Mouse (Mus musculus): ENCODE data around the gene Mfn1.

Gene Mfn1

GRCm38 (mm10) chr3:32611606-32612170, 82.4 kb downstream of the Mfn1 start:
- DNase-seq (ENCODE audit: low read depth, low spot score) = no peak

- DNase-seq (ENCODE audit: low read depth, low spot score) = no peak
Observed at GRCm38 (mm10) chr3:32614786-32615185, 85.5 kb downstream of the Mfn1 start.

- no peak for DNase-seq (ENCODE audit: low read depth, low spot score)
Observed at GRCm38 (mm10) chr3:32615376-32615775, 86.1 kb downstream of the Mfn1 start.

- DNase-seq (ENCODE audit: low read depth, low spot score) = no peak
Observed at GRCm38 (mm10) chr3:32616006-32616330, 86.7 kb downstream of the Mfn1 start.

- peak; percentile 52 for DNase-seq (ENCODE audit: low read depth, low spot score)
Observed at GRCm38 (mm10) chr3:32616331-32617052, 87.2 kb downstream of the Mfn1 start, which contains the start of gene Gnb4. Gnb4 (minus strand) TSS chr3:32616585.

- peak; percentile 26 for DNase-seq (ENCODE audit: low read depth, low spot score)
Observed at GRCm38 (mm10) chr3:32617053-32617642, 87.9 kb downstream of the Mfn1 start.

- DNase-seq (ENCODE audit: low read depth, low spot score) = no peak
Observed at GRCm38 (mm10) chr3:32621658-32622057, 92.4 kb downstream of the Mfn1 start.

GRCm38 (mm10) chr3:32622106-32622505, 92.8 kb downstream of the Mfn1 start:
- no peak for DNase-seq (ENCODE audit: low read depth, low spot score)

- no peak for DNase-seq (ENCODE audit: low read depth, low spot score)
Observed at GRCm38 (mm10) chr3:32628141-32628540, 98.9 kb downstream of the Mfn1 start.
